Mouse (Mus musculus): ENCODE results near the gene Fignl1.

DNA sequence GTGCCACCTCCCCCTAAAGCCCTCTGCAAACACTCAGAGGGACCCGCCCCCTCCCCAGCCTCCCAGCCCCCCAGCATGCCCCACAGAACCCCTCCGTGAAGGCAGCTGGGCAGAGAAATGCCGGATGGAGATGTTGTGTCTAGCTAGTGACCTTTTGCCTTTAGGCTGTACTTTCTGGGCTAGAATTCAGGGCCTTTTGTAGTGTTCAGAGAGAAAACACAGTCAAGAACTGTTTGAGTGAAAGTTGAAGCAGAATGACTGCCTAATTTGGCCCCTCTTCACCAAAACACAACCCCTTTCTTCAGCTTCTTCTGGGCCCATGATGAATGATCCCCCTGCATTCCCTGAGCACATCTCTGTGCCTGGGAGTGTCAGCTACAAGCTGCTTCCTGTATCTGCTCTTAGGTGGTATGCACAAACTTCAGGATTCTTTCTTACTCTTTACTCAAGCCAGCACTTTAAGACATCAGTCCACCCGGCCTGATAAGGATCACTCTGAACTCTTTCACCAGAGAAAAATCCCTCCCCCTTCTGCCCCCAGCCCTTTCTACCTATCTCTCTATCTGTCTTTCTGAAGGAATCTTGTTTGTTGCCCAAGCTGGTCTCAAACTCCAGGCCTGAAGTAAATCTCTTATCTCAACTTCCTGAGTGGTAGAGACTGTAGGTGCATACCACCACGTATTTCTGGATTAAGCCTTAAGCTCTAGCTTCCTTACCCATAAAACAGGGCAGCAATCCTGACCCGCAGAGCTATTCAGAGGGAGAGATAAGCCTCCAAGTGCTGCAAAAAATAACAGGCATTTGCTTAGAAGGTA lies 23.4 kb upstream of the Fignl1 start:
- TF ChIP-seq POLR2A (IDR thresholded peaks at IDR 0.05; ENCODE audit: insufficient read length, low read depth) (no peak), MYOD1 (IDR thresholded peaks at IDR 0.05; ENCODE audit: control insufficient read depth in 1 of 3, insufficient read length in 2 of 3, low read depth in 2 of 3) (no peak), CEBPB (IDR thresholded peaks at IDR 0.05; ENCODE audit: insufficient read depth, poor library complexity, severe bottlenecking) (no peak), TCF12 (IDR thresholded peaks at IDR 0.05; ENCODE audit: insufficient read depth, poor library complexity, severe bottlenecking) (no peak), E2F4 (IDR thresholded peaks at IDR 0.05; ENCODE audit: insufficient read depth) (no peak), MAX (IDR thresholded peaks at IDR 0.05; ENCODE audit: low read depth) (no peak), POLR2AphosphoS2 (IDR thresholded peaks at IDR 0.05; ENCODE audit: insufficient read length, low read depth) (no peak), MYOG (IDR thresholded peaks at IDR 0.05; ENCODE audit: control insufficient read depth in 1 of 3, insufficient read depth in 1 of 3, insufficient read length in 2 of 3, low read depth in 2 of 3) (no peak)

Measured in myocyte (in vitro differentiated cells).